In genomic region chr11:118203469-118203868, GRCm38 (mm10) we compare ENCODE assay signal across 9 mouse cellular contexts. TPM values are rescaled to one million over a fixed set of nuclear protein-coding genes. Genes with fewer than 3 reads are reported as not detected.
DNase-seq lines count a peak whose midpoint lies in the region; ATAC-seq and TF ChIP-seq lines count a peak whose summit lies in the region.
"Had no signal": no experiment of that assay in that cellular context is flagged by ENCODE, and none has a peak within 500 bp of the region (broad histone marks: within the 10 kb centered on the region; RNA-seq: fewer than 3 reads in every experiment).

No protein-coding gene starts in this region.

- no peak for ATAC-seq in heart, postnatal 0 days (ENCODE audit: insufficient read depth, low read depth)
- ATAC-seq in forebrain, postnatal 0 days, result no peak
- no peak for ATAC-seq in midbrain, postnatal 0 days (ENCODE audit: low FRiP score)

- no peak for TF ChIP-seq EP300 in heart, postnatal 0 days (IDR thresholded peaks at IDR 0.05; ENCODE audit: low read depth)

- intact Hi-C loops in left cerebral cortex, postnatal 4 days (cut with DNase I), result no loop called here

- H3K27ac ChIP-seq in heart, postnatal 0 days (ENCODE audit: low read depth), result peak overlapping the region; percentile 85
- H3K27ac ChIP-seq in forebrain, postnatal 0 days (ENCODE audit: low read depth, low read length), result peak overlapping the region; percentile 96
- peak overlapping the region; percentile 94 for H3K27ac ChIP-seq in midbrain, postnatal 0 days (ENCODE audit: low read depth, low read length)

- H3K9me3 ChIP-seq in heart, postnatal 0 days (replicated peaks; ENCODE audit: control insufficient read depth, low read length), result no peaks in the 10 kb centered on the region
- no peaks in the 10 kb centered on the region for H3K9me3 ChIP-seq in forebrain, postnatal 0 days (ENCODE audit: low read length)
- H3K9me3 ChIP-seq in midbrain, postnatal 0 days (ENCODE audit: low read length), result no peaks in the 10 kb centered on the region

- H3K27me3 ChIP-seq in heart, postnatal 0 days (ENCODE audit: control insufficient read depth, insufficient read depth, low read length), result no peaks in the 10 kb centered on the region
- H3K27me3 ChIP-seq in forebrain, postnatal 0 days (ENCODE audit: insufficient read depth, low read length), result no peaks in the 10 kb centered on the region
- H3K27me3 ChIP-seq in midbrain, postnatal 0 days (ENCODE audit: insufficient read depth, low read length), result no peaks in the 10 kb centered on the region

- peaks cover 79% of the 10 kb centered on the region for H3K4me1 ChIP-seq in heart, postnatal 0 days (ENCODE audit: control insufficient read depth, insufficient read depth)
- peaks cover 44% of the 10 kb centered on the region for H3K4me1 ChIP-seq in forebrain, postnatal 0 days (ENCODE audit: insufficient read depth)
- peaks cover 35% of the 10 kb centered on the region for H3K4me1 ChIP-seq in midbrain, postnatal 0 days (ENCODE audit: insufficient read depth, low read length)

- no peak overlapping the region for H3K4me2 ChIP-seq in heart, postnatal 0 days (ENCODE audit: low read depth, low read length)
- H3K4me2 ChIP-seq in forebrain, postnatal 0 days (ENCODE audit: low read depth), result 0 out of 2 replicates have a peak overlapping the region, but pooled peaks have one; percentile 84
- H3K4me2 ChIP-seq in midbrain, postnatal 0 days (ENCODE audit: low read depth, low read length, poor library complexity, severe bottlenecking), result peak overlapping the region; percentile 80; the same call in 1 of the 2 replicates

- no peak for TF ChIP-seq CTCF in heart, postnatal 0 days (IDR thresholded peaks at IDR 0.05; ENCODE audit: low read depth)
- TF ChIP-seq CTCF in forebrain, postnatal 0 days (IDR thresholded peaks at IDR 0.05; ENCODE audit: low read depth), result no peak
- no peak for TF ChIP-seq CTCF in midbrain, postnatal 0 days (IDR thresholded peaks at IDR 0.05)

- H3K36me3 ChIP-seq in heart, postnatal 0 days (replicated peaks; ENCODE audit: control insufficient read depth, insufficient read depth, low read length), result no peaks in the 10 kb centered on the region
- H3K36me3 ChIP-seq in forebrain, postnatal 0 days (ENCODE audit: insufficient read depth), result no peaks in the 10 kb centered on the region
- H3K36me3 ChIP-seq in midbrain, postnatal 0 days (ENCODE audit: insufficient read depth, low read length), result no peaks in the 10 kb centered on the region

- H3K9ac ChIP-seq in heart, postnatal 0 days (replicated peaks; ENCODE audit: low read depth, low read length), result no peak overlapping the region
- no peak overlapping the region for H3K9ac ChIP-seq in forebrain, postnatal 0 days
- H3K9ac ChIP-seq in midbrain, postnatal 0 days (replicated peaks; ENCODE audit: low read length, poor library complexity, severe bottlenecking), result peak overlapping the region; percentile 82; the same call in 1 of the 2 replicates

- H3K4me3 ChIP-seq in heart, postnatal 0 days (ENCODE audit: low read depth, low read length), result no peak overlapping the region
- no peak overlapping the region for H3K4me3 ChIP-seq in forebrain, postnatal 0 days (ENCODE audit: low read depth, low read length)
- no peak overlapping the region for H3K4me3 ChIP-seq in midbrain, postnatal 0 days (ENCODE audit: low read depth, low read length)

- DNase-seq in heart, postnatal 0 days (ENCODE audit: low spot score), result no peak
- DNase-seq in heart, adult 8-10 months (ENCODE audit: low spot score), result no peak
- DNase-seq in T-cell, adult 2 months (ENCODE audit: low spot score), result peak; percentile 53
- no peak for DNase-seq in forebrain, postnatal 0 days
- no peak for DNase-seq in midbrain, postnatal 0 days (ENCODE audit: low spot score)
- DNase-seq in gastrocnemius, adult 18-20 months (ENCODE audit: low spot score), result no peak
- no peak for DNase-seq in urinary bladder, adult 2 months (ENCODE audit: low spot score)
- DNase-seq in left cerebral cortex, postnatal 4 days, result no peak
- DNase-seq: layer of hippocampus, postnatal 36 days had no signal

- WGBS in heart, postnatal 0 days, result 64% methylated on average over 6 of the region's 6 CpGs
- WGBS in forebrain, postnatal 0 days, result 81% methylated on average over 6 of the region's 6 CpGs
- WGBS in midbrain, postnatal 0 days, result 85% methylated on average over 6 of the region's 6 CpGs

RNA-seq across cellular contexts. Expression of gene Cyth1, which starts 44.9 kb away (rescaled TPM):
- total RNA-seq in heart, postnatal 0 days (2014; rRNA removed; ENCODE audit: low replicate concordance), result 49.8 and 50.1 TPM in 2 replicates
- polyA plus RNA-seq in heart, postnatal 0 days (2015; fragmentation: Nextera tagmentation; extraction: Ambion mirVana), result 21.4 TPM in 2 replicates
- total RNA-seq in heart, adult 8-10 months (2022), result 10 to 100 TPM; 34.5 to 56.9 (median 50.9) TPM
- 64.1 and 74.1 TPM in 2 replicates for total RNA-seq in forebrain, postnatal 0 days (2014; rRNA removed)
- 23.7 and 24.2 TPM in 2 replicates for polyA plus RNA-seq in forebrain, postnatal 0 days (2015; fragmentation: Nextera tagmentation; extraction: Ambion mirVana)
- total RNA-seq in midbrain, postnatal 0 days (2014; rRNA removed), result 40.2 and 54.1 TPM in 2 replicates
- 20.0 and 21.6 TPM in 2 replicates for polyA plus RNA-seq in midbrain, postnatal 0 days (2015; fragmentation: Nextera tagmentation; extraction: Ambion mirVana)
- 10 to 100 TPM; 38.4 to 40.3 TPM for total RNA-seq in gastrocnemius, adult 18-20 months (2021)
- polyA plus RNA-seq in urinary bladder, adult 2 months (2012; rRNA removed), result 21.0 and 23.2 TPM in 2 replicates
- total RNA-seq in left cerebral cortex, postnatal 4 days (2021), result 10 to 100 TPM; 66.3 to 70.5 TPM
